Mouse (Mus musculus) MEL (cell line): ENCODE results near the gene Gm20388. TPM values are rescaled to one million over a fixed set of nuclear protein-coding genes. Genes with fewer than 3 reads are reported as not detected.

ENCODE experiments used
- DNase-seq: peaks from one replicate; pipeline ENCODE4 v3.0.0; 2011; ENCODE audit warnings: low read depth, low spot score
- H3K27ac ChIP-seq: 2 replicates; pipeline ENCODE4 v1.5.1; 2012; ENCODE audit warnings: low read depth, mild to moderate bottlenecking, control low read depth, low read length, moderate library complexity; ENCODE audit not compliant: control insufficient read depth
- H3K27me3 ChIP-seq, 2 experiments: fragments of 150-350 bp in 1 of 2; sonication (generic) in 1 of 2; 2 replicates each; pipeline ENCODE4 v1.6.1; 2012; ENCODE audit warnings: low read length in 2 of 2, mild to moderate bottlenecking in 2 of 2, improper control_type of control experiment in 1 of 2, moderate library complexity in 1 of 2; ENCODE audit not compliant: insufficient read depth in 2 of 2, control insufficient read depth in 1 of 2
- H3K36me3 ChIP-seq, 2 experiments: 2 replicates each; pipeline ENCODE4 v1.6.1; 2012 to 2014; ENCODE audit warnings: low read length in 2 of 2, improper control_type of control experiment in 1 of 2, inconsistent platforms in 1 of 2, mild to moderate bottlenecking in 1 of 2; ENCODE audit not compliant: insufficient read depth in 2 of 2, control insufficient read depth in 1 of 2
- H3K4me1 ChIP-seq, 2 experiments: fragments of 150-350 bp in 1 of 2; sonication (generic) in 1 of 2; 2 replicates each; pipeline ENCODE4 v1.6.1; 2012; ENCODE audit warnings: low read length in 2 of 2, improper control_type of control experiment in 1 of 2, mild to moderate bottlenecking in 1 of 2; ENCODE audit not compliant: insufficient read depth in 2 of 2, control insufficient read depth in 1 of 2
- H3K4me3 ChIP-seq, 2 experiments: fragments of 150-350 bp in 1 of 2; sonication (generic) in 1 of 2; 2 replicates each; pipeline ENCODE4 v1.5.1; 2012; ENCODE audit warnings: low read depth in 2 of 2, low read length in 2 of 2, mild to moderate bottlenecking in 2 of 2, moderate library complexity in 2 of 2, control low read depth in 1 of 2, improper control_type of control experiment in 1 of 2; ENCODE audit not compliant: control insufficient read depth in 1 of 2, insufficient read depth in 1 of 2
- H3K79me2 ChIP-seq: 2 replicates; pipeline ENCODE4 v1.6.1; 2012; ENCODE audit warnings: mild to moderate bottlenecking, low read length, moderate library complexity; ENCODE audit not compliant: control insufficient read depth, poor library complexity, insufficient read depth
- H3K9ac ChIP-seq: 2 replicates; pipeline ENCODE4 v1.6.1; 2012; ENCODE audit warnings: low read depth, mild to moderate bottlenecking, control low read depth, low read length, moderate library complexity; ENCODE audit not compliant: control insufficient read depth, poor library complexity, severe bottlenecking
- H3K9me3 ChIP-seq: fragments of 150-350 bp; sonication (generic); replicated peaks from 2 replicates; pipeline ENCODE4 v1.6.1; 2012; ENCODE audit warnings: mild to moderate bottlenecking, low read length, improper control_type of control experiment, moderate library complexity; ENCODE audit not compliant: insufficient read depth
- BHLHE40 ChIP-seq: IDR thresholded peaks from 2 replicates; pipeline ENCODE4 v1.6.1; 2012; ENCODE audit warnings: low read depth, mild to moderate bottlenecking, inconsistent platforms, low read length, improper control_type of control experiment, borderline replicate concordance
- CHD2 ChIP-seq: IDR thresholded peaks from 2 replicates; pipeline ENCODE4 v1.6.1; 2011; ENCODE audit warnings: low read length, improper control_type of control experiment
- CTCF ChIP-seq, 3 experiments: IDR thresholded peaks in 2 of 3; conservative IDR thresholded peaks in 1 of 3; 2 replicates each; pipeline ENCODE4 v1.5.1; 2011 to 2012; ENCODE audit warnings: low read length in 3 of 3, low read depth in 2 of 3, mild to moderate bottlenecking in 2 of 3, improper control_type of control experiment in 1 of 3, inconsistent platforms in 1 of 3, mixed read lengths in 1 of 3, moderate library complexity in 1 of 3; ENCODE audit not compliant: control insufficient read depth in 1 of 3, insufficient read depth in 1 of 3, poor library complexity in 1 of 3, severe bottlenecking in 1 of 3
- E2F4 ChIP-seq: IDR thresholded peaks from 2 replicates; pipeline ENCODE4 v1.6.1; 2011; ENCODE audit warnings: low read depth, low read length, improper control_type of control experiment, borderline replicate concordance
- ELF1 ChIP-seq: IDR thresholded peaks from 2 replicates; pipeline ENCODE4 v1.6.1; 2014; ENCODE audit warnings: low read depth, mild to moderate bottlenecking, inconsistent platforms, low read length, improper control_type of control experiment, moderate library complexity
- EP300 ChIP-seq, 2 experiments: IDR thresholded peaks; 2 replicates each; pipeline ENCODE4 v1.6.1; 2011; ENCODE audit warnings: improper control_type of control experiment in 2 of 2, low read length in 2 of 2, low read depth in 1 of 2, mild to moderate bottlenecking in 1 of 2
- ETS1 ChIP-seq: IDR thresholded peaks from 2 replicates; pipeline ENCODE4 v1.6.1; 2012; ENCODE audit warnings: low read depth, mild to moderate bottlenecking, inconsistent platforms, low read length, improper control_type of control experiment, moderate library complexity
- GABPA ChIP-seq: IDR thresholded peaks from 2 replicates; pipeline ENCODE4 v1.6.1; 2012; ENCODE audit warnings: low read depth, mild to moderate bottlenecking, inconsistent platforms, low read length, improper control_type of control experiment, moderate library complexity
- KAT2A ChIP-seq: conservative IDR thresholded peaks from 2 replicates; pipeline ENCODE4 v1.6.1; 2012; ENCODE audit warnings: low read depth, low read length, improper control_type of control experiment, inconsistent platforms
- MAFK ChIP-seq: IDR thresholded peaks from 2 replicates; pipeline ENCODE4 v1.6.1; 2011; ENCODE audit warnings: low read depth, mild to moderate bottlenecking, low read length, improper control_type of control experiment, borderline replicate concordance
- MYB ChIP-seq: IDR thresholded peaks from 2 replicates; pipeline ENCODE4 v1.6.1; 2011; ENCODE audit warnings: mild to moderate bottlenecking, low read depth, low read length, improper control_type of control experiment
- MYC ChIP-seq: IDR thresholded peaks from 2 replicates; pipeline ENCODE4 v1.6.1; 2011; ENCODE audit warnings: low read depth, mild to moderate bottlenecking, low read length, improper control_type of control experiment, moderate library complexity
- NELFE ChIP-seq: IDR thresholded peaks from 2 replicates; pipeline ENCODE4 v1.6.1; 2011; ENCODE audit warnings: low read depth, low read length, improper control_type of control experiment
- RAD21 ChIP-seq: IDR thresholded peaks from 2 replicates; pipeline ENCODE4 v1.6.1; 2011; ENCODE audit warnings: mild to moderate bottlenecking, low read depth, low read length, improper control_type of control experiment
- RCOR1 ChIP-seq: IDR thresholded peaks from 2 replicates; pipeline ENCODE4 v1.6.1; 2012; ENCODE audit warnings: low read depth, mild to moderate bottlenecking, inconsistent platforms, low read length, improper control_type of control experiment
- SIN3A ChIP-seq: IDR thresholded peaks from 2 replicates; pipeline ENCODE4 v1.6.1; 2012; ENCODE audit warnings: low read length, improper control_type of control experiment, inconsistent platforms
- SMC3 ChIP-seq: IDR thresholded peaks from 2 replicates; pipeline ENCODE4 v1.6.1; 2011; ENCODE audit warnings: low read depth, low read length, improper control_type of control experiment
- TCF12 ChIP-seq: IDR thresholded peaks from 2 replicates; pipeline ENCODE4 v1.6.1; 2014; ENCODE audit warnings: low read depth, mild to moderate bottlenecking, inconsistent platforms, low read length, improper control_type of control experiment, moderate library complexity
- UBTF ChIP-seq: IDR thresholded peaks from 2 replicates; pipeline ENCODE4 v1.6.1; 2012; ENCODE audit warnings: low read depth, mild to moderate bottlenecking, inconsistent platforms, low read length, improper control_type of control experiment, moderate library complexity, borderline replicate concordance; ENCODE audit not compliant: insufficient read depth
- USF2 ChIP-seq, 2 experiments: IDR thresholded peaks; 2 replicates each; pipeline ENCODE4 v1.6.1; 2011 to 2012; ENCODE audit warnings: improper control_type of control experiment in 2 of 2, low read length in 2 of 2, borderline replicate concordance in 1 of 2, inconsistent platforms in 1 of 2, low read depth in 1 of 2, mild to moderate bottlenecking in 1 of 2; ENCODE audit not compliant: insufficient read depth in 1 of 2
- ZC3H11A ChIP-seq: IDR thresholded peaks from 2 replicates; pipeline ENCODE4 v1.6.1; 2012; ENCODE audit warnings: low read depth, mild to moderate bottlenecking, inconsistent platforms, low read length, improper control_type of control experiment
- ZMIZ1 ChIP-seq: IDR thresholded peaks from 2 replicates; pipeline ENCODE4 v1.6.1; 2012; ENCODE audit warnings: low read depth, mild to moderate bottlenecking, inconsistent platforms, low read length, improper control_type of control experiment, moderate library complexity
- polyA plus RNA-seq, 2 experiments: library from polyadenylated mRNA; stranded (reverse) in 1 of 2; unstranded in 1 of 2; fragments of >175 nt in 1 of 2; fragments of >200 nt in 1 of 2; gene quantifications; 2 replicates each; pipeline versions ENCODE4 v1.2.1 to v1.2.4; 2012; ENCODE audit warnings: low replicate concordance in 2 of 2, low read depth in 1 of 2; ENCODE audit not compliant: insufficient read length in 2 of 2, insufficient read depth in 1 of 2, missing spikeins in 1 of 2
- total RNA-seq: library from RNA; depleted of rRNA; stranded (reverse); fragments of 300-350 nt; gene quantifications from 2 replicates; pipeline ENCODE4 v1.2.3, GENCODE M21; 2012

Gene Gm20388
- total and polyA plus RNA-seq, 3 experiments = 11.1 to 17.8 TPM; not detected in 1

DNA sequence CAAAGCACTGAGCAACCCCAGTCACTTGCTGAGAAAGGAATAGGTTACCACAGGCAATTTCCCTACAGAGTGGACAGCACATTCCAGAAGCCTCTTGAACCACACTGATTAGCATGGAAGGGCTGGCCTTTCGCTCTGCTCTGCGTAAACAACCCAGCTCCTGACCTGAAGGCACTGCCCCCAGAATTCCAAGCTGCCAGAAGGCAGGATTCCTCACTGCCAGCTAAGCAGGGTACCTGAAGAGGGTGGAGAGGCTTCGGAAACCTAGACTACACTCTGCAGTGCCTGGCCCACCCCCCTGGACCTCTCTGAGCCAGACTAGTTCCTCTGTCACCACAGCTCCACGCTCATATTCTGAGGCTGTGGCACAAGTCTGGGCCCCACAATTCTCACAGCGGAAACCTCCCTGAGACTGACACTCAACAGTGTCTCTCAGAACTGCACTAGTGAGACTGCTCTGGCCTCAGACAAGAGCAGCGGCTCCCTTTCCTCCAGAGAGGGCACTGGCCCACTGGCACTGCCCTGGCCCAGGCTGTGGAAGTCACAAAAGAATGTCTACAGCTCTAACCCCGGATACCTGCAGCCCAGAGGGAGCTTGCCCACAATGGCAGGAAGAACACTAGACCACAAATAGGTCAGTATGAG, 2616.0 kb downstream of the Gm20388 start:
- Histone ChIP-seq H3K79me2 (peaks cover 43% of the 10 kb centered on the region), H3K27ac (no peak overlapping the region), H3K36me3 (peaks cover 0 to 6% of the 10 kb centered on the region in 2 experiments; a peak in 2 of 4 replicates), H3K9ac (no peak overlapping the region), H3K4me1 (0 out of 4 replicates have a peak, but pooled peaks cover 0 to 3% of the 10 kb centered on the region in 2 experiments), H3K4me3 (no peak overlapping the region), H3K9me3 (no peaks in the 10 kb centered on the region), H3K27me3 (no peaks in the 10 kb centered on the region)
- DNase-seq = no peak
- TF ChIP-seq TCF12 (no peak), USF2 (IDR thresholded peaks at IDR 0.05; ENCODE audit: borderline replicate concordance in 1 of 2, insufficient read depth in 1 of 2, low read depth in 1 of 2, low read length in 2 of 2) (no peak), GABPA (no peak), SMC3 (no peak)

DNA sequence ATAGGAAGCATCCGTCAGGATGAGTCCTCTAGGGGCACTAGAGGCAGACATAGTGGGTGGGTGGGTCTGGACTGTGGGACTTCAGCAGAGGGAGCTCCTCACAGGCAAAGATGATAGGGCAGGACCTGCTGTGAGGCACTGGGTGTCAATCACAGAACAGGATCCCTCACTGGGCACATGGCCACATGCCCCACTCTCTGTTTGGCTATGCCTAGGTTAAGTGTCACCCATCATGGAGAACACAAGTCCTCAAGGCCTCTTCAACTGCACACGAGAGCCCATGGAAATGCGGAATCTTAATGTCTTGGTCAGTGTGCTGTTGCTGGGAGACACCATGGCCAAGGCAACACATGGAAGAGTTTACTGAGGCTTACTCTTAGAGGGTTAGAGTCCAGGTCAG, 2617.3 kb downstream of the Gm20388 start:
- no peaks in the 10 kb centered on the region for H3K9me3 ChIP-seq
- no peaks in the 10 kb centered on the region for H3K27me3 ChIP-seq
- peaks cover 47% of the 10 kb centered on the region for H3K79me2 ChIP-seq
- no peak overlapping the region for H3K9ac ChIP-seq
- H3K27ac ChIP-seq = no peak overlapping the region
- no peak for DNase-seq
- TF ChIP-seq GABPA (no peak), E2F4 (no peak), NELFE (no peak), MAFK (no peak), RCOR1 (no peak), ELF1 (no peak), SIN3A (no peak), ETS1 (no peak), RAD21 (no peak), EP300 (IDR thresholded peaks at IDR 0.05; ENCODE audit: low read depth in 1 of 2, low read length in 2 of 2) (no peak), SMC3 (no peak), MYC (no peak), KAT2A (no peak), CHD2 (no peak), ZC3H11A (no peak), UBTF (no peak), CTCF (IDR thresholded peaks at IDR 0.05 in 2 of 3, conservative IDR thresholded peaks at IDR 0.05 in 1 of 3; ENCODE audit: control insufficient read depth in 1 of 3, insufficient read depth in 1 of 3, low read depth in 2 of 3, low read length in 3 of 3, poor library complexity in 1 of 3, severe bottlenecking in 1 of 3) (no peak), ZMIZ1 (no peak), MYB (no peak), BHLHE40 (no peak)
- 0 out of 4 replicates have a peak, but pooled peaks cover 0 to 3% of the 10 kb centered on the region in 2 experiments for H3K4me1 ChIP-seq
- no peak overlapping the region for H3K4me3 ChIP-seq
- H3K36me3 ChIP-seq = peaks cover 0 to 8% of the 10 kb centered on the region in 2 experiments; a peak in 2 of 4 replicates
